Mouse (Mus musculus): Measurements from ENCODE around the gene Ctnna2.

The Ctnna2 gene

DNA sequence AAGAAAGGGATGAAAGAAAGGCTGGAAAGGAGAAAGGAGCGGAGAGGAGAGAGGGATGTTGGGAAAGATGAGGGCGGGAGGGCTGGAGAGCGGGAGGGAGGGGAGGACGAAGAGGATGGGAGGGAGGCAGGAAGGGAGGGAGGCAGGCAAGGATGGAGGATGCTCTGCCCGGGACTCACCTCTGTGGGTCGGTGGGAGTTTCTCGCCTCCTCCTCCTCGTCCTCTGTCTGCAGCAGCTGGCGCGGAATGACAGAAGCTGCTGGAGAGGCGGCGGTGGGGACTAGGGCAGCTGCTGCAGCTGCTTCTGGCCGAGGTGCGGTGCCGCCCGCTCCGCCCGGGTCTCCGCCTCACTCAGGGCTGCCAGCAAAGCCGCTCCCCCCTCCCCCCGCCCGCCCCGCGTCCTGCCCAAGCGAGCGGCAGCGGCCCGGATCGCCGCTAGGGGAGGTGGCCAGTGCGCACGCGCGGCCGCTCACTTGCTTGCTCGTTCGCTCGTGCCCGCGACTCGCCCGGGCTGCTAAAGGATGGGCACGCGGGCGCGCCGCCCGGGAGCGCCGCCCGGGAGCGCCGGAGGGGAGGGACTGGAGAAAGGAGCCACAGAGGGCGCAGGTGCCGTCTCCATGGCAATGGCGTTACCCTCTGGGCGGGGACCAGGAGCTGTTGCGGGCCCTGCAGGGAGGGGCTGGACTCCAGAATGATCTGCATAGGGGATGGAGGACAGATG, at the start of gene Ctnna2:
Ctnna2 (minus strand) TSS at position 459 of the 721 bp plus-strand sequence.
- peak; percentile 78 for DNase-seq (ENCODE audit: low spot score)

DNA sequence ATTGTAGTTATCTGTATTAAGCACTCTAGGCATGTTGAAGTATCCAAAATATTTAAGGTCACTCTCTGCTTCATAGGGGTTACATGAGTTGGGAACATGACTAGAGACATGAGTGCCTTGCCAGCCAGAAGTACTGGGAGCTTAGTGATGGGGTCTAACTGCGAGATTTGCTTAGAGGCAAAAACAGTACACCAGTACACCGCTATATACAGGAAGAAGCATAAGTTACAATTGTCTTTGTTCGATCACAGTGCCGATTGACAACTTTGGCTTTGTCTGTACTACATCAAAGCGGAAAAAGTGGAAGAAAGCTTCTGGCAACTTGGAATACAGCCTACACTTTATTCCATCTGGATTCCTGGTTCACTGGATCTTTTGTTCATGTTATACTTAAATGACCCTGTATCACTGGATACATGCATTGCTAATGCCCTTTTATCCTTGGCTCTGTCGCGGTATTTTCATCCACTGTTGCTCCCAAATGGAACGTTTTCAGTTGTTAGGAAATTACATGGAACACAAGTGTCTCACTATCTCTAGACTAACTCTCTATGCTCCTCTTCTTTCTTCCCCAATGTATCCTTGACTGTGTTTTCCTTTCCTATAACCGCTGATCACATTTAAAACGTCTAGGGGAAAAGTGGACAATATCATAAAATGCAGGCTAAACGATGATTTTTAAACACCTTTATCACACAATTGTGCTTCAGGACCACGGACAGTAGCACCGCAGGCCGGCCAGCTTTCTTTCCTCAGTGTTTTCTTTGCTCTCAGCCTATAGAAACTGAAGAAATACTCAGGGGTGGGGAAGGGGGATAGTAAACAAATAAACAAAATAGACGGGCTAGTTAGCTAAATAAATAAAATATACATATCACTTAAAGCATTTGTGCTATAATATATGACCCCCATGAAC, 896 bp upstream of the Ctnna2 start:
- DNase-seq (ENCODE audit: low spot score) = no peak

DNA sequence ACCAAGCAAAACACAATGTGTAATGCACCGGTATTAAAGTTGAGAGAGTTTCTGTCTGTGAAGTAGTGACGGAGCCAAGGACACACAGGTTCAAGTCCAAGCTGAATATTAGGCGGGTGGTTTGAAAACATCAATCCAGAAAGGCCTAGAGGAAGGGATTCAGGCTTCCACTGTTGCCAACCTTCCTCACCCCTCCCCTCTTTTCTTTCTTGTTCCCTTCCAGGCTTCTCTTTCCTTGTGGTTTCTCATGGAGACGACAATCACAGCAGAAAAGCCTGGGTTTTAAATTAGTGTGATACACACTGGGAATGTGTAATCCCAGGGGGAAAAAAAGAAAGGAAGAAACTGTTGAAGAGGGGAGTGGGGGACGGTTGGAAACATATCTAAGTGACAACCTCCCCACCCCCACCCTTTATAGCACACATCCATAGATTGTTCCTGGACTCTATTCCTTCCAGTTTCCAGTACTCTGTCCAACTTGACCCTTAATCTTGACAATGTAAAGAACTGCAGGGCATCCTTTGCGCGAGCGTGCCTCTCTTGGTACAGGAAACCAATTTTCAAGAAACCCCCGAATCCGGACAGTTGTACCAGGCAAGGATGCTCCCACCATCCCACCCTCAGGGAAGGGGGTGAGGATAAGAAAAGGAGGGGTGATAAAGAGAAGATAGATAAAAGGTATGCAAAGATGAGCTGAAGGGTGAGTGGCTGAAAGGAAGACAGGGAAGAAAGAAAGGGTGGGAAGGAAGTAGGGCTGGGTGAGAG, 841 bp downstream of the Ctnna2 start:
- no peak for DNase-seq (ENCODE audit: low spot score)

DNA sequence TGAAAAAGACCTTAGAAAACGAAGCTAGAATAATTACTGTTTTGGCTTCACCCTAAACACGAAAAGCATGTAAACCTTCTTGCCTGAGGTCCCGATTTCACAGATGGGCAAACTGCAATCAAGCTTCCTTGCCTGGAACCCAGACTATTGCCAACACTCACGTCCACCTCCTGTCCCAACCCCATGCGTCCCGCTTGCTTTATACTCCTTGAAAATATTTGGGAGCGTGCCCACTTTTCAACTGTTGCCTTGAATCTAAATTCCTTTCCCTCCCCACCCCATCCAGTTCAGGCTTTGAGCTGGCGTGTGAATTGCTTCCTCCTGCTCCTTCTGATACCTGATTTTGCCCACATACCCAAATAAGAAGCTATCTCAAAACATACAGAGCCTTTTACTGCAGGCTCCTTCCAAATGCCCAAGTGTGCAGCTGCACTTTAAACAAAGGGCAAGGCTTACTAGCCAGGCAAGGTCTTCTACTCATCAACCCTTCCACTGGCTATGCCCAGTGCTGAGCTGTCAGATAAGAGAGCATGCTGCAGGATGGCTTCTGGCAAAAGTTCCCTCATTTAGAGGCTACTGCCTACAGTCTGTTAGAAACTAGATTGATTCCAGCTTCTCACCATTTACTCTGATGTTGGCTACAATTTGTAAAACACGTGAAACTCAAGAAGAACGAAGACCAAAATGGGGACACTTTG, 8.8 kb downstream of the Ctnna2 start:
- no peak for DNase-seq (ENCODE audit: low spot score)

DNA sequence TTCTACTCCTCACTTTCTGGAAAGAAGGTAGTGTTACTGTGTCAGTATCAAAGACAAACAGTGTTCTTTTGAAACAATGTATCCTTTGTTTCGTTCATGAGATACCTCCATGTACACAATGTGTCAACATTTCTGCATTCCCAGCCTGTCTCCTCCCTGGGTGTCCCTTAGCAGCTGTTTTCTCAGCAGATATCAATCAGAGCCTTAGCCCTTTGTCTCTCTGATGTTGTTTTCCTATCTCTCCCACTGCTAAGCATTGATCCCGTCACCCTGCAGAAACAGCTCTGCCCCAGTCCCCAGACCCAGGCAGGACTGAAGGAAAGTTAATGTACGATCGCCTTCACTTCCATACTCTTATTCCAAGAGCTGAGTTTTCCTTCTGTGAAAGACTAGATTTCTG, 9.7 kb downstream of the Ctnna2 start:
- DNase-seq (ENCODE audit: low spot score) = no peak

DNA sequence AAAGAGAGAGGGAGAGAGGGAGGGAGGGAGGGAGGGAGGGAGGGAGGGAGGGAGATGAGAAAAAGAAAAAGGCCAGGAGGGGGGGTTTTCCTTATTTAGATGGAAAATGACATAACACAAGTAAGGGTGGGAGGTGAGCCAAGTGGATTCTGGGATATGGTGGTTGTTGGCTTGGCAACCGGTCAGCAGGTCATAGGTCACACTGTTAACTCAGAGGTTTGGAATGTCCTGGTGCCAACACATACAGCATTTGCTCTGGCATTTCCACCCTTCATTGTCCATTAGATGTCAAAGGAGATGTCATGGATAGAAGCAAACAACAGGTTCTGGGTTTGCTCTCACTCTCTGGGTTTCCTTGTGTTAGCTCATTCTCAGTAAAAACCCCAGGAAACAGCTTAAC, 17.5 kb downstream of the Ctnna2 start:
- DNase-seq (ENCODE audit: low spot score) = no peak

DNA sequence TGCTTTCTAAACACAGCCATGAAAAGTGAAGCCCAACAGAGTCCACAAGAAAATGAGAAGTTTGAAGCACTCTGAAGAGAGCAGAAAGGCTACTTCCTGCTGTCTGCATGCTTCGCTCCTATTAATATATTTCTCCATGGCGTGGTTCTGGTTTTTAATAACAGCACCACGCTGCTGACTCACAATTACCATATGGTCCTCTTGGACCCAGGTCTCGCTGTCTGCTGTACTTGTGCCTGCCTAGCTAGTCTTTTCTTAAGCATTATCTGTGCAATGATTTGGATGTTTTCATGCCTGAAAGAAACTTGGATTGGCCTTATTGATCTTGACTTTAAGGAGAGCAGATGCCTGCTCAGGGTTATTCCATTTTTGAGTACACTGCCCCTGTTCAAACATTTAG, 28.2 kb downstream of the Ctnna2 start:
- DNase-seq (ENCODE audit: low spot score) = no peak

DNA sequence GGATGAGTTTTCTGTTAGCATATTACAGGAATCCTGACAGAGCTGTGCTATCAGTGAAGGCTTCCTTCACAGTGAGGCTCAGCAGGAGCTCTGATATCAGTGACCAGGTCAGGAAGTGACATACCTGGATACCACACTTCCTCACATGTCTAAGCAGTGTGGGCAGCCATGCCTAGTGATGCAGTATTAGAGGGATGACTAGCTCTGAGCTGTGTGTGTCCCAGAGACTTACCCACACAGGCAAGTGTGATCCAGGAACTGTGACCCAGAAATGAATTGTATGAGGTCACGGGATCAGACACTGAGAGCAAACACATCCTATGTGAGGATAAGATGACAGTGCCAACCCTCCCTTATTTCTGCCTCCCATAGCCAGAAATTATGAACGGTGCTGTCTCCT, 28.8 kb downstream of the Ctnna2 start:
- no peak for DNase-seq (ENCODE audit: low spot score)

DNA sequence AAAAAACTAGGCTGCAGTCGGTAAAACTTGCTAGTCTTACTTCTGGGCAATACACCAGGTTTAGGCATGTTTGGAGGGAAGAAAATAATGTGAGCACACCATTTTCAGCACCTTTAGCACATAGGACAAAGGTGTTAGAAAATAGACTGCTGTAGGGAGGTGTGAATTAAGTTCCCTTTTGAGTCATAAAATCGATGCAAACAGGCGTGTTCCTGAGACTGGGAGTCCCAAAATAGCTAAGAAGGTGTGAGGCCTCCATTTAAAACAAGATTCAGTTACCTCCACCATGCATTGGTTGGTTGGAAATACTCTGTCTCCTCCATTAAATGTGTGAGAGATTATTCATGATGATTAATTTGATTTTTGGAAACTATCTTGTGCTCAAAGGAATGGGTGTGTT, 50.1 kb downstream of the Ctnna2 start:
- no peak for DNase-seq (ENCODE audit: low spot score)

DNA sequence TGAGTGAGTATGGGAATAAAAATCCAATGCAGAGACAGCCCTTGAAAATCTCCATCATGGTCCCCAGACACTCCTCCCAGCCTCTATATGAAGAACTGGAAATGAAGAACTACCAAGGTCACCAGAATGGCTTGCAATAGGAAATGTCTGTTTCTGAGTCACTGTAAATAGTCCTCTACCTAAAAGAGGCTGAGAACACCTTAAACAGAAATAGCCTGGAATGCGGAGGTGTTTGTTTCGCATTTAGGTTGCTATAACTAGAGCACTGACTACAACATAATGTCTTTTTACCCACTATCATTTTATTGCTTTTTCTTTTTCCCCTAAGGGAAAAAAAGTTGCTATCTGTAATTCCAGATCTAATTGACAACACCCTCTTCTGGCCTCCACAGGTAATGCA, 106.3 kb downstream of the Ctnna2 start:
- no peak for DNase-seq (ENCODE audit: low spot score)

DNA sequence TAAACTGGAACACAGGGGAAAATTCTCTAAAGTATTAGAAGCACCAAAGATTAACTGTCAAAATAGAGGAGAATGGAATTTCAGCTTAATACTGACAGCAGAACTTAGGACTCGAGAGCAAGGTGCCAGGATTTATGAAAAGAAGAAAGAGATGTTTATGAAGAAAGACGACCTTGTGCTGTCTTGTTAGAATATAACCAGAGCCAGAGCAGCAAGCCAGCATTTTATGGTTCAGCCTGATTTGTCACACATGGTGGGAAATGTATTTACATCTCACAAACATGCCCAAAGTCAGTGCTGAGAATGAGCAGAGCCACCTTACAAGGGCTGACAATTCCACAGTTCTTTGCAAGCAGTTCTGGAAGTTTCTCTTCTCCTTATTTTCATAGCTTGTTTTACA, 110.2 kb downstream of the Ctnna2 start:
- no peak for DNase-seq (ENCODE audit: low spot score)

DNA sequence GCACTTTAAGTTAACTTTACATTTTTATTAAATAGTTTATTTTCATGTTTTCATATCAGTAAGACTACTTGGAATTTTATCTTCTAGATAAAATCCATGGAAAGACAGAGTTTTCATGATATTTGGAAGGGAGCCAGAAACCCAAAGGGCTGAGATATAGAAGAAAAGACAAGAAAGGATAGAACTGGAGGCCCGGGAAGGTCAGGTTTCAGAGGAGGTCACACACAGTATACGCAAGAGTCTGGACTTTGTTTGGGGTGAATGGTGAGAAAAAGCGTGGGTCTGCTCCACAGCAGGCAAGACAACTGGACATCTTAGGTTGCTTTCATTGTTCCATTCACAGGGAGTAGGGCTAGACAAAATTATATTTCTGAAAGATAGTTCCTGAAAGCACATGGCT, 111.4 kb downstream of the Ctnna2 start:
- peak; percentile 1 for DNase-seq (ENCODE audit: low spot score)

DNA sequence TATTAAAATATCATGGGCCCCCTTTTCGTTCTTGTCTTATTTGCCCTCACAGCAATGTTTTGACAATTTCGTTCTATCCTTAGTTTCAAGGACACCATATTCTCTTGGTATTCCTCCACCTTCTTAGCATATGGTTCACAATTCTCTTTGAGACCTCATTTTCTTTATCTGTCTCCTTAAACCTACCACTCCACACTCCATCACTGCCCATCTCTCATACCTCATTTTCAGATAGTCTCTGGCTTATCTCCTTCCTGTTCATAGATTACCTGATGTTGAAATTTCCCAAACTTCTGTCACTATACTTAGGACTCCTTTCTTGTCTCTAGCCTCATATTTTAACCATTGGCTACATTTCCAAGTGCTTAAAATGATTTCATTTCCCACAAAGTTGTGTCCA, 116.1 kb downstream of the Ctnna2 start:
- DNase-seq (ENCODE audit: low spot score) = no peak

DNA sequence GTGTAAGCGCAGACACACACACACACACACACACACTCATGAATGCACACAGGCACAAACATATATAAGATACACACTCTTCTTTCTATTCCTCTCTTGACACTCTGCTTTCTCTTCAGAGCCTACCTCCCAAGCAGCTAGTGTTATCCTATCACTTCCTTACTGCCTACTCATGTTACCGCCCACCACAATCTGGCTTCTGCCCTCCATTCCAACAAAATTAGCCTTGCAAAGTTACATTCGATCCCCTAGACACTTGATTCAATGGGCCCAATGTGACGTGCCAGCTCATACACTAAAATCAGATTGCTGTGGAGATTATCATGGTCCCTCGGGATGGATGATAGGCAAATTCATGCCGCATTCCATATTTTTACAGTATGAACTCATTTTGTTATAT, 116.7 kb downstream of the Ctnna2 start:
- DNase-seq (ENCODE audit: low spot score) = no peak

DNA sequence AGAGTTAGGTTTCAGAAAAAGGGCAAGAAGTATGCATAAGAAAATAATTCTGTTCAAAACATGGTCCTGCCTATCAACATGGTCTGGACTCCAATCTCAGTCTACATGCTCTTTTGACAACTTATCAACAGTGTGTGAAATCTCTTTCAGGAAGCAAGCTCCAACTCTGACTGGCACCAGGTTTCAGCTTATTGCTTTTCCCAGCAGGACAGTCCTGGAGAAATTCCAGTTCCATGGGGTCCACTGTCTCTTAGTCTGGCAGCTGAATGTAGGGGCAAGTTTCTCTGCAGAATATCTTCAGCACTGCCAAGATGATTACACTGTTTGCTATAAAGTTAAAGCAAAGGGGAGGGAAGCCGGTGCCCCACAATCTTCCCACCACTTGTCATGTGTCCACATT, 130.1 kb downstream of the Ctnna2 start:
- DNase-seq (ENCODE audit: low spot score) = no peak

DNA sequence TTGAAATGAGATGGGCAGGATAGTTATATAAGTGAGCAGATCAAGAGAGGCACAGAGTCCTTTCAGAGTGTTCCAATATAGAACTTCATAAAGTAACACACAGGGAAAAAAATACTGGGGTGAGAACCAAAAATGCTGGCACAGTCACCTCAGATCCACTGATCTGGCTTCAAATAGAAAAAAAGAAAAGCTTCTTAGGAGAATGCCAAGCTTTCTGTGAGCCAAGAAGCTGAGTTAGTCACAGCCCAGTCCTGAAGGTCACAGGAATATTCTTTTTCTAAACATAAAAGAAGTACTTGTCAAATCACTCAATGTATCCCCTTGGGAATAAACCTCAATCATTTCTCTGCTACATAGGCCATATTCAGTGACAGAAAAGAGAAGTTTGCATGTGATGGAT, 130.7 kb downstream of the Ctnna2 start:
- DNase-seq (ENCODE audit: low spot score) = no peak

DNA sequence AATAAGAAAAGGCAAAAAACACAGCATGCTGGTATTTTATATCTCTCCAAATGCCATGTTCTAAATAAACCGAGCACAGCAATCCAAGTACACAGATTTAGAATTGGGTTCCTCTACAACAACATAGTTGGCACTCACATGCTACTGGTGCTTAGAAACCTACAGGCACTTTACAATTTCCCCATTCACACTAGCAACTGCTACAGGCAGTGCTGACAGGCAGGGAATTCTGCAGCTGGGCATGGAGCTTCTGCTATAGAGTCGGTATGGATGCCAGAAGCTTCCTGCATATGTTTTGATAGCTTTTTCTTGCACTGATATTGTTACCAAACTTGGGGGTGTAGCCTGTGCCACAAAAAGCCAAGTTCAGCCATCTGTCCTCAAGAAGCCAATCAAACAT, 131.8 kb downstream of the Ctnna2 start:
- no peak for DNase-seq (ENCODE audit: low spot score)

DNA sequence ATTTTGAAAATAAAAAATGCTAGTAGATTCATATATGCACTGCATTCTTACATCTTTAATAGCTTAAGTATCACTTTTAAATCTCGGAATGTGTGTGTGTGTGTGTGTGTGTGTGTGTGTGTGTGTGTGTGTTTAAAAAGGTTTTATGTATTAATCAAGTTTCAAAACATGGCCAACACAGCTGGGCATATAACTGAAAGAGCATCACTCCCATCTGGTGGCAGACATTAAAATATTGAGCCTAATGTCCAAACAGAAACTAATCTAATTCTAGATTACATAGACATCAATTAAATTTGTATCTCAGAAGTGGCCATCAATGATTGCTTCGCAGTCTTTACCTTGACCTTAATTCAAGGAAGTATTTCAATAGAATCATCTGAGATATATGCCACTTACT, 140.4 kb downstream of the Ctnna2 start:
- DNase-seq (ENCODE audit: low spot score) = no peak

DNA sequence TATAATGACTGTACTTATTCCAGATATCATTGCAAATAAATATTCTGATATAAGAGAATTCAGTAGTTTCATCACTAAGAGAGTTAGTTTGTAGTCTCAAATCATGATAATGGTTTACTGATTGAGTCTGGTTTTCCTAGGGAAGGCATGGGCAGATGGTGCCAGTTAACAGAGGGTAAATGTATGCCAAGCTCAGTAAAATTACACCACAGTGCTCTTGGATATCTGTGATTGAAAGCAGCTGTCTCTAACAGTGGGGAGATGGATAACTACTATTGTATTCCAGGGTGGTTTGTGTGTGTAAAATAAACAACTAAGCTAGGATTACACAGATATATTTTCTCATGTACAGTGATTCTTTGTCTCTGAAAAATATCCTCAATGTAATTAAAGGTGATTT, 140.8 kb downstream of the Ctnna2 start:
- DNase-seq (ENCODE audit: low spot score) = no peak

DNA sequence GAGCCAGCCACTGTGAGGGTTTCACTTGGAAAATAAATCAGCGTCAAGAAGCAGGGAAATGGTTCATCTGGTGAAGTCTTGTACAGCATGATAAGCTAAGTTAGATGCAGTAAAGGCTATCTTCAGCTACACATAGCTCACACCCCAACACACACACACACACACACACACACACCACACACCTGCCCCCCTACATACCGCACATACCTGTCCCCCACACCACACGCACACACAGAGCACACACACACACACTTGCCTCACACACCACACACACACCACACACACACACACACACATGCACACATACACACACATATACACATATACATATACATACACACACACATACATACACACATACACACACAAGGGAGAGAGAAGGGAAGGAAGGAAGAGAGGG, 142.0 kb downstream of the Ctnna2 start:
- DNase-seq (ENCODE audit: low spot score) = no peak

DNA sequence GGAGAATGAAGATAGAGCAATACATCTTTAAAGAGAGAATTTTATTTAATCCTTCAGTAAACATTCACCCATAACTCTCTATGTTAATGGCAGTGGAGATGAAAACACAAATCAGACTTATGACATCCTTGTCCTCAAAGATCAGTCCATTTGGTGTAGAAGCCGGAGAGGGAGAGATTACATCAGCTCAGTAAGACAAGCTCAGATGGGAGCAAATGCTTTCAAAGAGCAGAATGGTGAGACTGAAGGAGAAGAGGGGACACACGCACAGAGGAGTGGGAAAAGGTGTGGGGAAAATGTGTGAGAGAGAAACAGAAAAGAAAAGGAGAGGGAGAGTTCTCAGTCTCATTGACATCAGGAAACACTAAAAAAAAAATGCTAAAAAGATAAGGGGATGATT, 144.8 kb downstream of the Ctnna2 start:
- DNase-seq (ENCODE audit: low spot score) = no peak

DNA sequence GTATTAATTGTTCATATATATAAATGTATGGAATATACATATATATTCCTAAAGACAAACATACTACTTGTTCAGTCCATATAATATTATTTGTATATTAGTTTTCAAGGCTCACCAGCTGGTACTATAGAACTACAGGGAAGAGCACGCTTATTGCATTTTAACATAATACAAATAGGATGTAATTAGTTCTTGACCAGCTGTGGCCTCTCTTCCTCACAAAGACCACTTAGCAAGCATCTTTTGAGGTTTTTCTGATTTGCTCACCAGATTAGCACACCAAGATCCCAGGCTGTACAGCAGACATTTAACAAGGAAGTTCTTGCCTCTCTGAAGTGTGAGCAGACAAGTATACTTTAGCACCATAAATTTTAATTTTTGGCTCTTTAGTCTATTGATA, 152.0 kb downstream of the Ctnna2 start:
- DNase-seq (ENCODE audit: low spot score) = no peak

All from ovary, adult 18-20 months (tissue).